Mouse (Mus musculus): ENCODE results near the gene C2. TPM values are rescaled to one million over a fixed set of nuclear protein-coding genes. Genes with fewer than 3 reads are reported as not detected.

C2 gene
- 7.3 TPM for polyA plus RNA-seq (2014; fragmentation: Illumina TruSeq; extraction: RNeasy Lipid Tissue Mini Kit (QIAGEN cat#74804); ENCODE audit: low read depth, low replicate concordance)

DNA sequence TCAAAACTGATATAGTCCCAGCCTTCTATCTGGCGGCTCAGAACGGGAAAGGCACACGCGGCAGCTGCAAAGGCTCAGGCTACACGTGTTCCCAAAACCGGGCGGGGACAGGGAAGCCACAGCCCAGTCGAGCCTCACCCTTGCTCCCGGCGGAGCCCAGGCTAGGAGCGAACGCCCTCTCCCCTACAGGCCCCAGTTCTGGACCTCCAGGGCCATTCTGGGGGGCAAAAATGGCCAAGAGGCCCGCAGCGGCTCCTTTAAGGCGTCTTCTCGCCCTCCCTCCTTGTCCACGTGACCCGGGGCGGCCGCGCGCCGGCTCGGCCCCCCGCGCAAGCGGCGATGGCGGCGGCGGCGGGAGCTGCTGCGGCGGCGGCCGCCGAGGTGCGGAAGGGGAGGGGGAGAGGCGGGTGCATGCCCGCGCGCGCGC lies at the start of gene C2, which contains the start of gene Ehmt2:
TSS of gene C2 (minus strand) at position 106 of the 427 bp plus-strand sequence.
TSS of gene Ehmt2 (plus strand) at position 310 of the 427 bp plus-strand sequence.

DNA sequence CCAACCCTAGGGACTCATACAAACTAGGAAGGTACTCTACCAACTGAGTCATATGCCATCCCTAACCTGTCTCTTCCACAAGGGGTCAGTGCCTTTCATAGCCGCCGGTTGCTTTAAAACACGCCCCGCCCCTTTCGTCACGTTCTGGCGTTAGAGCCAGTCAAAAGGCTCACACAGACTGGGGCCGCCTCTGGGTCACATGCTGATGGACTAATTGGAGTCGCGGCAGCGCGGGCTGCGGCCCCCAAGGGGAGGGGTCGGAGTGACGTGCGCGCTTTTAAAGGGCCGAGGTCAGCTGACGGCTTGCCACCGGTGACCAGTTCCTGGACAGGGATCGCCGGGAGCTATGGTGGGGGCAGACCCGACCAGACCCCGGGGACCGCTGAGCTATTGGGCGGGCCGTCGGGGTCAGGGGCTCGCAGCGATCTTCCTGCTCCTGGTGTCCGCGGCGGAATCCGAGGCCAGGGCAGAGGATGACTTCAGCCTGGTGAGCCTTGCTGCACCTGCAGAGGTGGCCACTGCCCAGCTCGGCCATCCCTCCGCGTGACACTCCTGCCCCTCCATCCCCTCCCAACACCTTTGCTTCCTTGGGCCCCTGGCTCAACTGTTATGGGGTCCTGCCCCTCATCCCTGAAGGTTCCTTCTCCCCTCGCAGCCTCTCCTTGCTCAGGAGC lies 33.1 kb upstream of the C2 start, which contains the start of gene Neu1:
TSS of gene Neu1 (plus strand) at position 193 of the 674 bp plus-strand sequence.

DNA sequence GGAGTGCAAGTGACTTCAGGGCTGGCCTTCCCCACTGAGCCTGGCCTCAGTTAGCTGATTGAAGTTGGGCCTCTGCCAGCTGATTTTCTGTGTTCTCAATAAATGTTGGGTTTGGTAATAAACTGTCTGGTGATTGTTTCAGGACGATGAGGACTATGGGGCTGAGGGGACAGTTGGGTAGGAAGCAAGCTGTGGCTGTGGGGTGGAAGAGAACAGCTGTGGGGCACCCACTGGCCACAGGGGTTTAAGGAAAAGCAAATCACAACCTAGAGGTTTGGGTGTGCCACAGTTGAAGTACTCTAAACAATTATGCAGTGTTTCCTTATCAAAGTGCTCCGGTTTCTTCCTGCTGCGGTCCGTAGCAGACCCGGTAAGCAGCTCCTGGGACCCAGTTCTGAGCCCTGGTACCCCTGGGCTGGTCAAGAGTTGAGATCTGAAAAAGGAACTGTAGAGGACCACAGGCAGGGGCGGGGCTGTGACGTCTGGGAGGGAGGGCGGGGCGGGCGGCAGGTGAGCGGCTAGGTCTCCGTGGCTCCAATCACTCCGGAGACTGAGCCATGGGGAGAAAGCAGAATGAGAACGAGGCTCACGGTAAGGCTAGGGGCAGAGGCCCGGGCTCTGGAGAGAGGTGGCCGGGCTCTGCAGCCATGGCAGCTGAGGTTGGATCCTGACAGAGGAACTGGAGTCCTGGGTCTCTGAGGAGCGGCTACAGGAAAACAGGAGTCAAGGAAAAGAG lies 16.0 kb upstream of the C2 start, which contains the start of gene Slc44a4:
TSS of gene Slc44a4 (plus strand) at position 537 of the 736 bp plus-strand sequence.

DNA sequence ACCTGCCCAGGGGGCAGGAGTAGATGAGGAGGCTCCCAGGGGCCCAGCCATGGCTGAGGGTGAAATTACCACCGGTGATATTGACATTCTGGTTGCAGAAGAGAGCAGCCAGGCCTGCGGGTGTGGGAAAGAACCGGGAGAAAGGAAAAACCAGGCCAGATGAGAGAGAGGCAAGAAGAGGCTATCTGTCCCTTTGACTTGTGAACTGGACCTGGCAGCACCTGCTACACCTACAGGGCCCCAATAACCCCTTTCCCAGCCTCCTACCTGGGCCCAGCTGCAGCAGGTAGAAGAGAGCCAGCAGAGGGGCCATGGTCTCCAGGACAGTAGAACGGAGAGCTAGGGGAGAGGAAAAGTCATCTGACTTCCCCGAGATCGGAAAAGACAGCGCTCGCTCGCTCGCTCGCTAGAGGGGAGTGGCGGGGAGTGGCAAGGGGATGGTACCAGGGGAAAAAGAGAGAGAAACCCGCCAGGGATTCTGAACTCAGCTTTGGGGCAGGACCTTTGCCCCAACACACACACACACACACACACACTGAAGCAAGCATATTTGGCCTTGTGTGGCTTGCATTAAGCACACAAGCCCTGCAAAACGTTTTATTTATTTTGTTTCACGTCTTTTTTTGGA lies 16.3 kb downstream of the C2 start, which contains the start of gene Gm20547:
TSS of gene Gm20547 (minus strand) at position 360 of the 628 bp plus-strand sequence.

DNA sequence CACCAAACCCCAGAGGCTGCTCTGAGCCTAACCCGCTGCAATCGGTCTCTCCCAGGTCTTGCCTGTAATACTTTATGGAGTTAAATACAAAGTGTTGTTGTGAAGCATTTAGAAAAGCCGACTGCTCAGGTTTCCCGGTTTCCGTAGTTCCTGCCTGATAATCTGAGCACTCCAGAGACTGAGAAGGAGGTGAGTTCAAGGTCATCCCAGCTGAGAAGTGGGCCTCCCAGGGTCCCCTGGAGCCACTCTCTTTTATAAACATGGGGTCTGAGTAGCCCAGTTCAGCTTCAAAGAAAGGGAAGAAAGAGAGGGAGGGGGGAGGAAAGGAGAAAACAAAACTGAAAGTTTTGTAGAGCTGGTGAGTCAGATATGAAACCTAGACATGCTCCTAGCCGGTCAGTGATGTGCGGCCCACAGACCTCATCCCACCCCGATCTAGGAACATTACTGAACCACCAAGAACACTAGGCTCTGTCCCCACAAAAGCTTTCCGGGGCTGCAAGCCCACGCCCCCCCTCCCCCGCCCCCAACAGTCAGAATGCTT lies 18.7 kb downstream of the C2 start, which contains the start of gene Zbtb12:
TSS of gene Zbtb12 (plus strand) at position 148 of the 544 bp plus-strand sequence.

GRCm38 (mm10) chr17:34862416-34863081 lies 35.5 kb downstream of the C2 start, which contains the start of gene Cfb:
Cfb (minus strand) TSS chr17:34862518.

DNA sequence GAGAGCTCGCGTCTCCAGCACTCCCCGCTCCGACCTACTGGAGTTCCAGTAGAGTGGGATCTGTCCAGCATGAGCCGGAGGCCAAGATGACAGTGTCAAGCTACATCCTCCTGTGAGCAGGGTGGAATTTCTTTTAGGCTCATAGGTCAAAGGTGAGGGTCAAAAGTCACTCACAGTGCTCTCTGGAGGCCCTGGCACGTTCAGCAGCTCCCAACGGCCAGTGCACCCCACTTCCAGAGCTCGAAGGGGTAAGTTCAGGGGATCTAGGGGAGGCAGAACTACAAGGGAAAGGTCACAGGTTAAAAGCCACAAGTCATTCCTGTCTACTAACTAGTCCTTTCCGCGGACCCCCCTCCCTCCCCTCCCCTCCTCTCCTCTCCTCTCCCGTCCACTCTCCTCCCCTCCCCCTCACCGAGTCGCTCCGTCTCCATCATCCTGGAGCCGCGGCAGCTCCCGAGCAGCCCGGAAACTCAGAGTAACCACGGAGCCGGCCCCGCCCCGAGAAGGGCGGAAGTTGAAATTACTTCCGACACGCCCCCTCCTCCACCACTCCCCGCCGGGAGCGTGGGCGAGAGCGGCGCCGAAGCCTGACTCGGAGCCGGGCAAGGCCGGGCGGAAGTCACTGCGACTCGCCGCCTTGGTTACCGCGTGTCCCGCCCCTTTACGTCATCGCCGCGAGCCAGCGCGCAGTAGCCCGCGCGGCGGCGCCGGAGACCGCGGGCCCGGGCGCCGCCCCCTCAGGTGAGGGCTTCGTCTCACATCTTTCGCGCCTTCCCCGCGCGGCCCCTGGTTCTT lies 48.1 kb downstream of the C2 start, which contains the start of the genes Skiv2l and Nelfe:
TSS of gene Skiv2l (minus strand) at position 489 of the 795 bp plus-strand sequence.
TSS of gene Nelfe (plus strand) at position 670 of the 795 bp plus-strand sequence.

GRCm38 (mm10) chr17:34836856-34837221 lies 61.2 kb downstream of the C2 start, which contains the start of the genes Stk19 and Dxo:
Stk19 (minus strand) TSS chr17:34836945.
Dxo (plus strand) TSS chr17:34837019.

Other genes with a start within 250 kb of the C2 start
- gene Tnxb, start 227.7 kb downstream of the C2 start, polyA plus RNA-seq (2014; fragmentation: Illumina TruSeq; extraction: RNeasy Lipid Tissue Mini Kit (QIAGEN cat#74804); ENCODE audit: low read depth, low replicate concordance), result not detected
- not detected for gene C4b, start 154.4 kb downstream of the C2 start, polyA plus RNA-seq (2014; fragmentation: Illumina TruSeq; extraction: RNeasy Lipid Tissue Mini Kit (QIAGEN cat#74804); ENCODE audit: low read depth, low replicate concordance)
- not detected for gene Cyp21a1, start 93.7 kb downstream of the C2 start, polyA plus RNA-seq (2014; fragmentation: Illumina TruSeq; extraction: RNeasy Lipid Tissue Mini Kit (QIAGEN cat#74804); ENCODE audit: low read depth, low replicate concordance)
- 2.6 TPM for gene Stk19, start 61.3 kb downstream of the C2 start, polyA plus RNA-seq (2014; fragmentation: Illumina TruSeq; extraction: RNeasy Lipid Tissue Mini Kit (QIAGEN cat#74804); ENCODE audit: low read depth, low replicate concordance)
- gene Dxo, start 61.2 kb downstream of the C2 start, polyA plus RNA-seq (2014; fragmentation: Illumina TruSeq; extraction: RNeasy Lipid Tissue Mini Kit (QIAGEN cat#74804); ENCODE audit: low read depth, low replicate concordance), result 3.0 TPM
- 2.3 TPM for gene Skiv2l, start 48.1 kb downstream of the C2 start, polyA plus RNA-seq (2014; fragmentation: Illumina TruSeq; extraction: RNeasy Lipid Tissue Mini Kit (QIAGEN cat#74804); ENCODE audit: low read depth, low replicate concordance)
- gene Nelfe, start 47.9 kb downstream of the C2 start, polyA plus RNA-seq (2014; fragmentation: Illumina TruSeq; extraction: RNeasy Lipid Tissue Mini Kit (QIAGEN cat#74804); ENCODE audit: low read depth, low replicate concordance), result 1.4 TPM
- gene Cfb, start 35.7 kb downstream of the C2 start, polyA plus RNA-seq (2014; fragmentation: Illumina TruSeq; extraction: RNeasy Lipid Tissue Mini Kit (QIAGEN cat#74804); ENCODE audit: low read depth, low replicate concordance), result 38.0 TPM
- gene Zbtb12, start 18.8 kb downstream of the C2 start, polyA plus RNA-seq (2014; fragmentation: Illumina TruSeq; extraction: RNeasy Lipid Tissue Mini Kit (QIAGEN cat#74804); ENCODE audit: low read depth, low replicate concordance), result 1.5 TPM
- 16.3 TPM for gene Gm20547, start 16.2 kb downstream of the C2 start, polyA plus RNA-seq (2014; fragmentation: Illumina TruSeq; extraction: RNeasy Lipid Tissue Mini Kit (QIAGEN cat#74804); ENCODE audit: low read depth, low replicate concordance)
- gene Ehmt2, start 204 bp upstream of the C2 start, polyA plus RNA-seq (2014; fragmentation: Illumina TruSeq; extraction: RNeasy Lipid Tissue Mini Kit (QIAGEN cat#74804); ENCODE audit: low read depth, low replicate concordance), result 7.7 TPM
- 8.2 TPM for gene Slc44a4, start 16.2 kb upstream of the C2 start, polyA plus RNA-seq (2014; fragmentation: Illumina TruSeq; extraction: RNeasy Lipid Tissue Mini Kit (QIAGEN cat#74804); ENCODE audit: low read depth, low replicate concordance)
- 25.6 TPM for gene Neu1, start 33.0 kb upstream of the C2 start, polyA plus RNA-seq (2014; fragmentation: Illumina TruSeq; extraction: RNeasy Lipid Tissue Mini Kit (QIAGEN cat#74804); ENCODE audit: low read depth, low replicate concordance)
- 17.9 TPM for gene Hspa1b, start 61.0 kb upstream of the C2 start, polyA plus RNA-seq (2014; fragmentation: Illumina TruSeq; extraction: RNeasy Lipid Tissue Mini Kit (QIAGEN cat#74804); ENCODE audit: low read depth, low replicate concordance)
- not detected for gene Gm20481, start 71.6 kb upstream of the C2 start, polyA plus RNA-seq (2014; fragmentation: Illumina TruSeq; extraction: RNeasy Lipid Tissue Mini Kit (QIAGEN cat#74804); ENCODE audit: low read depth, low replicate concordance)
- 8.4 TPM for gene Hspa1a, start 73.9 kb upstream of the C2 start, polyA plus RNA-seq (2014; fragmentation: Illumina TruSeq; extraction: RNeasy Lipid Tissue Mini Kit (QIAGEN cat#74804); ENCODE audit: low read depth, low replicate concordance)
- not detected for gene Hspa1l, start 74.4 kb upstream of the C2 start, polyA plus RNA-seq (2014; fragmentation: Illumina TruSeq; extraction: RNeasy Lipid Tissue Mini Kit (QIAGEN cat#74804); ENCODE audit: low read depth, low replicate concordance)
- 12.6 TPM for gene Lsm2, start 83.6 kb upstream of the C2 start, polyA plus RNA-seq (2014; fragmentation: Illumina TruSeq; extraction: RNeasy Lipid Tissue Mini Kit (QIAGEN cat#74804); ENCODE audit: low read depth, low replicate concordance)
- gene Vars, start 102.7 kb upstream of the C2 start, polyA plus RNA-seq (2014; fragmentation: Illumina TruSeq; extraction: RNeasy Lipid Tissue Mini Kit (QIAGEN cat#74804); ENCODE audit: low read depth, low replicate concordance), result 5.7 TPM
- not detected for gene Vwa7, start 118.3 kb upstream of the C2 start, polyA plus RNA-seq (2014; fragmentation: Illumina TruSeq; extraction: RNeasy Lipid Tissue Mini Kit (QIAGEN cat#74804); ENCODE audit: low read depth, low replicate concordance)
- not detected for gene Sapcd1, start 129.8 kb upstream of the C2 start, polyA plus RNA-seq (2014; fragmentation: Illumina TruSeq; extraction: RNeasy Lipid Tissue Mini Kit (QIAGEN cat#74804); ENCODE audit: low read depth, low replicate concordance)
- 1.1 TPM for gene Msh5, start 148.5 kb upstream of the C2 start, polyA plus RNA-seq (2014; fragmentation: Illumina TruSeq; extraction: RNeasy Lipid Tissue Mini Kit (QIAGEN cat#74804); ENCODE audit: low read depth, low replicate concordance)
- 25.4 TPM for gene Clic1, start 151.7 kb upstream of the C2 start, polyA plus RNA-seq (2014; fragmentation: Illumina TruSeq; extraction: RNeasy Lipid Tissue Mini Kit (QIAGEN cat#74804); ENCODE audit: low read depth, low replicate concordance)
- gene Ddah2, start 160.8 kb upstream of the C2 start, polyA plus RNA-seq (2014; fragmentation: Illumina TruSeq; extraction: RNeasy Lipid Tissue Mini Kit (QIAGEN cat#74804); ENCODE audit: low read depth, low replicate concordance), result 0.97 TPM
- gene Ly6g6c, start 167.1 kb upstream of the C2 start, polyA plus RNA-seq (2014; fragmentation: Illumina TruSeq; extraction: RNeasy Lipid Tissue Mini Kit (QIAGEN cat#74804); ENCODE audit: low read depth, low replicate concordance), result not detected
- gene Mpig6b, start 167.9 kb upstream of the C2 start, polyA plus RNA-seq (2014; fragmentation: Illumina TruSeq; extraction: RNeasy Lipid Tissue Mini Kit (QIAGEN cat#74804); ENCODE audit: low read depth, low replicate concordance), result 1.1 TPM
- gene Ly6g6e, start 178.6 kb upstream of the C2 start, polyA plus RNA-seq (2014; fragmentation: Illumina TruSeq; extraction: RNeasy Lipid Tissue Mini Kit (QIAGEN cat#74804); ENCODE audit: low read depth, low replicate concordance), result not detected
- not detected for gene Ly6g6d, start 179.8 kb upstream of the C2 start, polyA plus RNA-seq (2014; fragmentation: Illumina TruSeq; extraction: RNeasy Lipid Tissue Mini Kit (QIAGEN cat#74804); ENCODE audit: low read depth, low replicate concordance)
- not detected for gene Ly6g6f, start 187.3 kb upstream of the C2 start, polyA plus RNA-seq (2014; fragmentation: Illumina TruSeq; extraction: RNeasy Lipid Tissue Mini Kit (QIAGEN cat#74804); ENCODE audit: low read depth, low replicate concordance)
- 7.6 TPM for gene Abhd16a, start 191.0 kb upstream of the C2 start, polyA plus RNA-seq (2014; fragmentation: Illumina TruSeq; extraction: RNeasy Lipid Tissue Mini Kit (QIAGEN cat#74804); ENCODE audit: low read depth, low replicate concordance)
- not detected for gene Ly6g5c, start 210.0 kb upstream of the C2 start, polyA plus RNA-seq (2014; fragmentation: Illumina TruSeq; extraction: RNeasy Lipid Tissue Mini Kit (QIAGEN cat#74804); ENCODE audit: low read depth, low replicate concordance)
- gene Ly6g5b, start 217.2 kb upstream of the C2 start, polyA plus RNA-seq (2014; fragmentation: Illumina TruSeq; extraction: RNeasy Lipid Tissue Mini Kit (QIAGEN cat#74804); ENCODE audit: low read depth, low replicate concordance), result not detected
- 0.85 TPM for gene Gpank1, start 223.2 kb upstream of the C2 start, polyA plus RNA-seq (2014; fragmentation: Illumina TruSeq; extraction: RNeasy Lipid Tissue Mini Kit (QIAGEN cat#74804); ENCODE audit: low read depth, low replicate concordance)
- 187 TPM for gene Csnk2b, start 223.8 kb upstream of the C2 start, polyA plus RNA-seq (2014; fragmentation: Illumina TruSeq; extraction: RNeasy Lipid Tissue Mini Kit (QIAGEN cat#74804); ENCODE audit: low read depth, low replicate concordance)
- 0.53 TPM for gene D17H6S53E, start 228.1 kb upstream of the C2 start, polyA plus RNA-seq (2014; fragmentation: Illumina TruSeq; extraction: RNeasy Lipid Tissue Mini Kit (QIAGEN cat#74804); ENCODE audit: low read depth, low replicate concordance)
- gene Apom, start 233.8 kb upstream of the C2 start, polyA plus RNA-seq (2014; fragmentation: Illumina TruSeq; extraction: RNeasy Lipid Tissue Mini Kit (QIAGEN cat#74804); ENCODE audit: low read depth, low replicate concordance), result 4.8 TPM
- gene Bag6, start 236.9 kb upstream of the C2 start, polyA plus RNA-seq (2014; fragmentation: Illumina TruSeq; extraction: RNeasy Lipid Tissue Mini Kit (QIAGEN cat#74804); ENCODE audit: low read depth, low replicate concordance), result 3.9 TPM